Mouse (Mus musculus): ENCODE results near the gene Gm14214. TPM values are rescaled to one million over a fixed set of nuclear protein-coding genes. Genes with fewer than 3 reads are reported as not detected.

Gm14214 gene
- total RNA-seq, 1 experiment, result not detected

- TF ChIP-seq ZC3H11A (IDR thresholded peaks at IDR 0.05; ENCODE audit: borderline replicate concordance, low read depth, low read length), result no peak
- TF ChIP-seq ZNF384 (IDR thresholded peaks at IDR 0.05; ENCODE audit: low read depth, low read length), result no peak
- TF ChIP-seq CHD2 (IDR thresholded peaks at IDR 0.05; ENCODE audit: low read depth, low read length), result no peak
- no peak for TF ChIP-seq HCFC1 (IDR thresholded peaks at IDR 0.05; ENCODE audit: borderline replicate concordance, insufficient read depth, low read length)
- TF ChIP-seq MAFK (IDR thresholded peaks at IDR 0.05; ENCODE audit: insufficient read depth, low read depth, low read length), result no peak
- Histone ChIP-seq H3K9me3 (ENCODE audit: control insufficient read depth, insufficient read depth, low read depth, low read length) (no peaks in the 10 kb centered on the region), H3K36me3 (ENCODE audit: control insufficient read depth, insufficient read depth, low read length, poor library complexity, severe bottlenecking) (no peaks in the 10 kb centered on the region), H3K9ac (ENCODE audit: insufficient read depth, low read depth, low read length, poor library complexity, severe bottlenecking) (no peak overlapping the region), H3K27ac (ENCODE audit: insufficient read depth, low read depth, low read length, poor library complexity, severe bottlenecking) (no peak overlapping the region), H3K4me1 (ENCODE audit: control insufficient read depth in 2 of 2, insufficient read depth in 2 of 2, low read length in 2 of 2, poor library complexity in 1 of 2) (peaks cover 2 to 5% of the 10 kb centered on the region in 2 experiments; a peak in 3 of 4 replicates), H3K4me3 (ENCODE audit: insufficient read depth in 1 of 2, low read depth in 1 of 2, low read length in 2 of 2, poor library complexity in 1 of 2, severe bottlenecking in 1 of 2) (no peak overlapping the region)
- no peak for DNase-seq (ENCODE audit: low read depth, low spot score)
- in situ Hi-C loops (cut with MboI; ENCODE audit: low sequenced_read_pairs in 2 of 2, unreplicated experiment in 2 of 2), result no loop called here
These were observed 15.7 kb downstream of the Gm14214 start for GRCm38 (mm10) chr2:154754068-154754560.

GRCm38 (mm10) chr2:154751924-154752323 is 17.9 kb downstream of the Gm14214 start:
- in situ Hi-C loops (cut with MboI; ENCODE audit: low sequenced_read_pairs in 2 of 2, unreplicated experiment in 2 of 2), result no loop called here
- Histone ChIP-seq H3K9ac (ENCODE audit: insufficient read depth, low read depth, low read length, poor library complexity, severe bottlenecking) (no peak overlapping the region), H3K9me3 (ENCODE audit: control insufficient read depth, insufficient read depth, low read depth, low read length) (no peaks in the 10 kb centered on the region), H3K4me3 (ENCODE audit: insufficient read depth in 1 of 2, low read depth in 1 of 2, low read length in 2 of 2, poor library complexity in 1 of 2, severe bottlenecking in 1 of 2) (no peak overlapping the region), H3K36me3 (ENCODE audit: control insufficient read depth, insufficient read depth, low read length, poor library complexity, severe bottlenecking) (no peaks in the 10 kb centered on the region), H3K4me1 (ENCODE audit: control insufficient read depth in 2 of 2, insufficient read depth in 2 of 2, low read length in 2 of 2, poor library complexity in 1 of 2) (peaks cover 2 to 5% of the 10 kb centered on the region in 2 experiments; a peak in 3 of 4 replicates), H3K27ac (ENCODE audit: insufficient read depth, low read depth, low read length, poor library complexity, severe bottlenecking) (no peak overlapping the region)
- TF ChIP-seq MAFK (IDR thresholded peaks at IDR 0.05; ENCODE audit: insufficient read depth, low read depth, low read length), result no peak
- no peak for TF ChIP-seq HCFC1 (IDR thresholded peaks at IDR 0.05; ENCODE audit: borderline replicate concordance, insufficient read depth, low read length)
- TF ChIP-seq ZNF384 (IDR thresholded peaks at IDR 0.05; ENCODE audit: low read depth, low read length), result no peak
- no peak for TF ChIP-seq CHD2 (IDR thresholded peaks at IDR 0.05; ENCODE audit: low read depth, low read length)
- TF ChIP-seq ZC3H11A (IDR thresholded peaks at IDR 0.05; ENCODE audit: borderline replicate concordance, low read depth, low read length), result no peak
- peak; percentile 39 for DNase-seq (ENCODE audit: low read depth, low spot score)

GRCm38 (mm10) chr2:154749046-154750036 is 20.5 kb downstream of the Gm14214 start:
- in situ Hi-C loops (cut with MboI; ENCODE audit: low sequenced_read_pairs in 2 of 2, unreplicated experiment in 2 of 2), result no loop called here
- Histone ChIP-seq H3K4me3 (ENCODE audit: insufficient read depth in 1 of 2, low read depth in 1 of 2, low read length in 2 of 2, poor library complexity in 1 of 2, severe bottlenecking in 1 of 2) (no peak overlapping the region), H3K9ac (ENCODE audit: insufficient read depth, low read depth, low read length, poor library complexity, severe bottlenecking) (no peak overlapping the region), H3K9me3 (ENCODE audit: control insufficient read depth, insufficient read depth, low read depth, low read length) (no peaks in the 10 kb centered on the region), H3K27ac (ENCODE audit: insufficient read depth, low read depth, low read length, poor library complexity, severe bottlenecking) (no peak overlapping the region), H3K36me3 (ENCODE audit: control insufficient read depth, insufficient read depth, low read length, poor library complexity, severe bottlenecking) (no peaks in the 10 kb centered on the region), H3K4me1 (ENCODE audit: control insufficient read depth in 2 of 2, insufficient read depth in 2 of 2, low read length in 2 of 2, poor library complexity in 1 of 2) (peaks cover 2 to 5% of the 10 kb centered on the region in 2 experiments; a peak in 3 of 4 replicates)
- TF ChIP-seq HCFC1 (IDR thresholded peaks at IDR 0.05; ENCODE audit: borderline replicate concordance, insufficient read depth, low read length), result no peak
- no peak for TF ChIP-seq MAFK (IDR thresholded peaks at IDR 0.05; ENCODE audit: insufficient read depth, low read depth, low read length)
- TF ChIP-seq ZNF384 (IDR thresholded peaks at IDR 0.05; ENCODE audit: low read depth, low read length), result peak; percentile 65; the same call in 1 of the 2 replicates
- no peak for DNase-seq (ENCODE audit: low read depth, low spot score)

- in situ Hi-C loops (cut with MboI; ENCODE audit: low sequenced_read_pairs in 2 of 2, unreplicated experiment in 2 of 2), result no loop called here
- TF ChIP-seq ZNF384 (IDR thresholded peaks at IDR 0.05; ENCODE audit: low read depth, low read length) (no peak), CHD2 (IDR thresholded peaks at IDR 0.05; ENCODE audit: low read depth, low read length) (no peak)
- no peak overlapping the region for H3K27ac ChIP-seq (ENCODE audit: insufficient read depth, low read depth, low read length, poor library complexity, severe bottlenecking)
These were observed 21.4 kb downstream of the Gm14214 start for GRCm38 (mm10) chr2:154748383-154748782.

More at GRCm38 (mm10) chr2:154748383-154748782, 21.4 kb downstream of the Gm14214 start:
- H3K36me3 ChIP-seq (ENCODE audit: control insufficient read depth, insufficient read depth, low read length, poor library complexity, severe bottlenecking), result no peaks in the 10 kb centered on the region
- no peak overlapping the region for H3K4me3 ChIP-seq (ENCODE audit: insufficient read depth in 1 of 2, low read depth in 1 of 2, low read length in 2 of 2, poor library complexity in 1 of 2, severe bottlenecking in 1 of 2)
- peaks cover 2 to 5% of the 10 kb centered on the region in 2 experiments; a peak in 3 of 4 replicates for H3K4me1 ChIP-seq (ENCODE audit: control insufficient read depth in 2 of 2, insufficient read depth in 2 of 2, low read length in 2 of 2, poor library complexity in 1 of 2)
- DNase-seq (ENCODE audit: low read depth, low spot score), result no peak
- H3K9me3 ChIP-seq (ENCODE audit: control insufficient read depth, insufficient read depth, low read depth, low read length), result no peaks in the 10 kb centered on the region
- no peak overlapping the region for H3K9ac ChIP-seq (ENCODE audit: insufficient read depth, low read depth, low read length, poor library complexity, severe bottlenecking)

Data from ES-E14 (cell line).